Mouse (Mus musculus): ENCODE measurements around the gene Irs2. TPM values are rescaled to one million over a fixed set of nuclear protein-coding genes. Genes with fewer than 3 reads are reported as not detected.

Irs2 gene
- polyA plus RNA-seq, 1 experiment, result 31.2 TPM

- 97% methylated on average over 4 of the region's 4 CpGs for WGBS
- H3K27ac ChIP-seq (ENCODE audit: insufficient read depth, low read depth, low read length), result no peak overlapping the region
- H3K4me3 ChIP-seq (ENCODE audit: low read depth, low read length), result no peak overlapping the region
- H3K27me3 ChIP-seq (ENCODE audit: control insufficient read depth, insufficient read depth, low read length), result no peaks in the 10 kb centered on the region
- H3K36me3 ChIP-seq (ENCODE audit: control insufficient read depth, insufficient read depth, low read length), result no peaks in the 10 kb centered on the region
- TF ChIP-seq CTCF (IDR thresholded peaks at IDR 0.05; ENCODE audit: extremely low read depth, insufficient read length, insufficient replicate concordance, low read depth, low read length), result no peak
- TF ChIP-seq POLR2A (IDR thresholded peaks at IDR 0.05; ENCODE audit: low read depth, low read length), result no peak
- H3K4me1 ChIP-seq (ENCODE audit: control insufficient read depth, insufficient read depth, insufficient read length, low read length), result peaks cover 4% of the 10 kb centered on the region
Observed at GRCm38 (mm10) chr8:11043591-11043990, 35.3 kb upstream of the Irs2 start.

GRCm38 (mm10) chr8:11042872-11043587, 34.8 kb upstream of the Irs2 start:
- Histone ChIP-seq H3K4me3 (ENCODE audit: low read depth, low read length) (no peak overlapping the region), H3K36me3 (ENCODE audit: control insufficient read depth, insufficient read depth, low read length) (no peaks in the 10 kb centered on the region), H3K27me3 (ENCODE audit: control insufficient read depth, insufficient read depth, low read length) (no peaks in the 10 kb centered on the region), H3K4me1 (ENCODE audit: control insufficient read depth, insufficient read depth, insufficient read length, low read length) (peaks cover 4% of the 10 kb centered on the region), H3K27ac (ENCODE audit: insufficient read depth, low read depth, low read length) (no peak overlapping the region)
- no peak for TF ChIP-seq POLR2A (IDR thresholded peaks at IDR 0.05; ENCODE audit: low read depth, low read length)
- no peak for TF ChIP-seq CTCF (IDR thresholded peaks at IDR 0.05; ENCODE audit: extremely low read depth, insufficient read length, insufficient replicate concordance, low read depth, low read length)
- WGBS, result 76% methylated on average over 9 of the region's 9 CpGs

- 42% methylated on average over 7 of the region's 7 CpGs for WGBS
- no peak for TF ChIP-seq POLR2A (IDR thresholded peaks at IDR 0.05; ENCODE audit: low read depth, low read length)
- TF ChIP-seq CTCF (IDR thresholded peaks at IDR 0.05; ENCODE audit: extremely low read depth, insufficient read length, insufficient replicate concordance, low read depth, low read length), result no peak
Observed at GRCm38 (mm10) chr8:11040088-11040487, 31.8 kb upstream of the Irs2 start.

GRCm38 (mm10) chr8:11038788-11039187, 30.5 kb upstream of the Irs2 start:
- Histone ChIP-seq H3K36me3 (ENCODE audit: control insufficient read depth, insufficient read depth, low read length) (no peaks in the 10 kb centered on the region), H3K4me1 (ENCODE audit: control insufficient read depth, insufficient read depth, insufficient read length, low read length) (peaks cover 4% of the 10 kb centered on the region), H3K27me3 (ENCODE audit: control insufficient read depth, insufficient read depth, low read length) (no peaks in the 10 kb centered on the region), H3K27ac (ENCODE audit: insufficient read depth, low read depth, low read length) (no peak overlapping the region), H3K4me3 (ENCODE audit: low read depth, low read length) (no peak overlapping the region)
- TF ChIP-seq POLR2A (IDR thresholded peaks at IDR 0.05; ENCODE audit: low read depth, low read length), result no peak
- no peak for TF ChIP-seq CTCF (IDR thresholded peaks at IDR 0.05; ENCODE audit: extremely low read depth, insufficient read length, insufficient replicate concordance, low read depth, low read length)
- 77% methylated on average over 5 of the region's 5 CpGs for WGBS

More at GRCm38 (mm10) chr8:11040088-11040487, 31.8 kb upstream of the Irs2 start:
- H3K4me3 ChIP-seq (ENCODE audit: low read depth, low read length), result no peak overlapping the region
- no peaks in the 10 kb centered on the region for H3K36me3 ChIP-seq (ENCODE audit: control insufficient read depth, insufficient read depth, low read length)
- no peak overlapping the region for H3K27ac ChIP-seq (ENCODE audit: insufficient read depth, low read depth, low read length)
- peaks cover 4% of the 10 kb centered on the region for H3K4me1 ChIP-seq (ENCODE audit: control insufficient read depth, insufficient read depth, insufficient read length, low read length)
- no peaks in the 10 kb centered on the region for H3K27me3 ChIP-seq (ENCODE audit: control insufficient read depth, insufficient read depth, low read length)

GRCm38 (mm10) chr8:11038367-11038766, 30.1 kb upstream of the Irs2 start:
- no peak overlapping the region for H3K27ac ChIP-seq (ENCODE audit: insufficient read depth, low read depth, low read length)
- WGBS, result 85% methylated on average over 5 of the region's 5 CpGs
- peaks cover 4% of the 10 kb centered on the region for H3K4me1 ChIP-seq (ENCODE audit: control insufficient read depth, insufficient read depth, insufficient read length, low read length)
- no peak for TF ChIP-seq CTCF (IDR thresholded peaks at IDR 0.05; ENCODE audit: extremely low read depth, insufficient read length, insufficient replicate concordance, low read depth, low read length)
- H3K27me3 ChIP-seq (ENCODE audit: control insufficient read depth, insufficient read depth, low read length), result no peaks in the 10 kb centered on the region
- H3K36me3 ChIP-seq (ENCODE audit: control insufficient read depth, insufficient read depth, low read length), result no peaks in the 10 kb centered on the region
- no peak overlapping the region for H3K4me3 ChIP-seq (ENCODE audit: low read depth, low read length)

- Histone ChIP-seq H3K4me1 (ENCODE audit: control insufficient read depth, insufficient read depth, insufficient read length, low read length) (no peaks in the 10 kb centered on the region), H3K36me3 (ENCODE audit: control insufficient read depth, insufficient read depth, low read length) (no peaks in the 10 kb centered on the region), H3K27ac (ENCODE audit: insufficient read depth, low read depth, low read length) (no peak overlapping the region), H3K4me3 (ENCODE audit: low read depth, low read length) (no peak overlapping the region), H3K27me3 (ENCODE audit: control insufficient read depth, insufficient read depth, low read length) (no peaks in the 10 kb centered on the region)
- TF ChIP-seq POLR2A (IDR thresholded peaks at IDR 0.05; ENCODE audit: low read depth, low read length), result no peak
- no peak for TF ChIP-seq CTCF (IDR thresholded peaks at IDR 0.05; ENCODE audit: extremely low read depth, insufficient read length, insufficient replicate concordance, low read depth, low read length)
- 80% methylated on average over 3 of the region's 3 CpGs for WGBS
Observed at GRCm38 (mm10) chr8:11036790-11037189, 28.5 kb upstream of the Irs2 start.

- H3K4me1 ChIP-seq (ENCODE audit: control insufficient read depth, insufficient read depth, insufficient read length, low read length), result no peaks in the 10 kb centered on the region
- no peak for TF ChIP-seq POLR2A (IDR thresholded peaks at IDR 0.05; ENCODE audit: low read depth, low read length)
- no peak for TF ChIP-seq CTCF (IDR thresholded peaks at IDR 0.05; ENCODE audit: extremely low read depth, insufficient read length, insufficient replicate concordance, low read depth, low read length)
- H3K27ac ChIP-seq (ENCODE audit: insufficient read depth, low read depth, low read length), result no peak overlapping the region
- H3K4me3 ChIP-seq (ENCODE audit: low read depth, low read length), result no peak overlapping the region
- no peaks in the 10 kb centered on the region for H3K36me3 ChIP-seq (ENCODE audit: control insufficient read depth, insufficient read depth, low read length)
- H3K27me3 ChIP-seq (ENCODE audit: control insufficient read depth, insufficient read depth, low read length), result no peaks in the 10 kb centered on the region
- WGBS, result 48% methylated on average over 19 of the region's 19 CpGs
Observed at GRCm38 (mm10) chr8:11035628-11036416, 27.6 kb upstream of the Irs2 start.

Measured in small intestine, adult 2 months (tissue).